Mouse (Mus musculus): ENCODE results near the gene Magea8. TPM values are rescaled to one million over a fixed set of nuclear protein-coding genes. Genes with fewer than 3 reads are reported as not detected.

Gene Magea8
- not detected in 2 replicates for polyA plus RNA-seq (2012; rRNA removed)

DNA sequence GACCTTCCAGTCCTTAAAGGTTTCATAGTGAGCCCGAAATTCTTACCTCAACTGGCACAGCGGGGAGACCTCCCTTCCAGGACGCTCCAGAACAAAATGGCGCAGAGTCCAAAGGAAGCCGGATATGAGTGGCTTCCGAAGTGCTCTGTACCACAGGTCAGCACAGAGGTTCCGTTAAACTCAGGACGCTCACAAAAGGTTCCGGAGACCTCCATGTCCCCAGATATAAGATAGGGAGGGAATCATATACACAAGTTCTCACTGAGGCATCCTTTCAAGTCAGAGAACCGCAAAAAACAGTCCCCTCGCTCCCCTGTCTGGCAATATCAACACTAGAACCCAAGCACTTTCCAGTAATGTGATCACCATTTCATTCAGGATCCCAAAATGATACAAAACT is at the start of gene Magea8:
Gene Magea8, minus strand, starts transcription at position 101 of the 400 bp plus-strand sequence.

DNA sequence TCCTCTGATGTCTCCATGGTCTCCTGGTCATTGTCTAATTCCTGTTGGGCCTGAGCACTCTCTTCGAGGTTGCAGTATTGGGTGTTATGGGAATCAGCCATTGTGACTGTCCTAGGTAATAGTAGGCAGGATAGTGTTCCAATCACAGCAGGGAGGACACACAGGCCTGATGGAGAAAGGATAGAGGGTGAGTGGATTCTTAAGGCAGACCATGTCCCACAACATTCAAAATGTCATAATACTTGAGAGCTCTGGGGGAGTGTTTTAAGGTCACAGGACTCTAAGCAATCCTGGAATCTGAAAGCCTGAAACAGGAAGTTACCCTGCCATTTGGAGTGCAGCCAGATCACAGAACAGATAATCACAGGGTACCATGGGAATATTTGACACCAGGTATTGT is 46.2 kb downstream of the Magea8 start, which contains the start of gene Magea3:
Gene Magea3, minus strand, starts transcription at position 101 of the 400 bp plus-strand sequence.

DNA sequence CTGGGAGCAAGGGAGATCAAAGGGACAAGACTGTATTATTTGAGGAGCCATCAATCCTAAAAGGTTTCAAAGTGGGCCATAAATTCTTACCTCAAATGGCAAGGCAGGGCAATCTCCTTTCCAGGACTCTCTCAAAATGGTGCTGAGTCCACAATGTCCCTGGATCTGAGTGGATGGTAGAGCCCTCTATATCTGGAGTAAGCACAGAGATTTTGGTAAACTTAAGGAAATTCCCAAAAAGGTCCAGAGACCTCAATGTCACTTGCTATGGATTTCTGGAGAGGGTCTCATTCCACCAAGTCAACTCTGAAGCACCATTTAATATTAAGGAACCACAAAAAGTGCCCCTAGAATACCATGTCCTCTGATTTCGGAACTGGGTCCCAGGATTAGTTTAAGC is 59.8 kb downstream of the Magea8 start, which contains the start of gene Magea6:
Gene Magea6, minus strand, starts transcription at position 101 of the 400 bp plus-strand sequence.

Other genes with a start within 250 kb of the Magea8 start
- gene Cldn34b1, start 105.6 kb downstream of the Magea8 start, polyA plus RNA-seq (2012; rRNA removed), result not detected in 2 replicates
- not detected in 2 replicates for gene Magea6, start 59.9 kb downstream of the Magea8 start, polyA plus RNA-seq (2012; rRNA removed)
- not detected in 2 replicates for gene Magea3, start 46.3 kb downstream of the Magea8 start, polyA plus RNA-seq (2012; rRNA removed)
- not detected in 2 replicates for gene Magea5, start 67.3 kb upstream of the Magea8 start, polyA plus RNA-seq (2012; rRNA removed)
- gene Magea1, start 93.9 kb upstream of the Magea8 start, polyA plus RNA-seq (2012; rRNA removed), result not detected in 2 replicates
- gene Magea2, start 97.8 kb upstream of the Magea8 start, polyA plus RNA-seq (2012; rRNA removed), result not detected in 2 replicates
- not detected in 2 replicates for gene Cldn34b2, start 132.6 kb upstream of the Magea8 start, polyA plus RNA-seq (2012; rRNA removed)
- 67.4 and 72.4 TPM in 2 replicates for gene Sat1, start 220.6 kb upstream of the Magea8 start, polyA plus RNA-seq (2012; rRNA removed)

All from liver, embryonic 18 days (tissue).